Comparison of ENCODE assay signal across 8 mouse cellular contexts in the genomic region with DNA sequence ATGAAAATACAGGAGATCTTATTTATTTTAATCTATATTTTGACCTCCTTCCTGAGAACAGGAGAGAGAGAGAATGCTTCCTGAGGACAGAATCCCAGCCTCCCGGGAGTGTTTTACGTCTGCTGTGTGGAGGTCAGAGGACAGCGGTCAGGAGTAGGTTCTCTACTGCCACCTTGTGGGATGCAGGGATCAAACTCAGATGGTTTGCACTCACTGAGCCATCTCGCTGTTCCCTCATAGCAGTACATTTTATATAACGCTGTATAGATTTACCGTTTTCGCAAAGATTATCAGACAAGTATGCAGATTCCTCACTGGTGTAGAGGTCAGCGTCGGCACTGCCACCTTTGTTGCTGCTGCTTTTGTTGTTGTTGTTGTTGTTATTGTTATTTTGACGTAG. TPM values are rescaled to one million over a fixed set of nuclear protein-coding genes. Genes with fewer than 3 reads are reported as not detected.
DNase-seq lines count a peak whose midpoint lies in the region; ATAC-seq lines count a peak whose summit lies in the region.

No protein-coding gene starts in this region.

- ATAC-seq in forebrain, embryonic 16.5 days, result no peak
- ATAC-seq in forebrain, embryonic 13.5 days, result 0 out of 2 replicates have a peak, but pooled peaks have one; percentile 19
- ATAC-seq in lung, embryonic 16.5 days (ENCODE audit: low read depth), result peak; percentile 85

- H3K9me3 ChIP-seq in forebrain, embryonic 10.5 days, result no peaks in the 10 kb centered on the region
- no peaks in the 10 kb centered on the region for H3K9me3 ChIP-seq in forebrain, embryonic 16.5 days (ENCODE audit: control insufficient read depth, low read length)
- H3K9me3 ChIP-seq in forebrain, embryonic 13.5 days (replicated peaks), result no peaks in the 10 kb centered on the region
- no peaks in the 10 kb centered on the region for H3K9me3 ChIP-seq in lung, embryonic 16.5 days (ENCODE audit: control insufficient read depth, low read length)

- WGBS in forebrain, embryonic 10.5 days, result 58% methylated on average over 10 of the region's 10 CpGs
- 58% methylated on average over 10 of the region's 10 CpGs for WGBS in forebrain, embryonic 16.5 days
- WGBS in forebrain, embryonic 13.5 days, result 59% methylated on average over 10 of the region's 10 CpGs
- WGBS in lung, embryonic 16.5 days, result 49% methylated on average over 10 of the region's 10 CpGs

- H3K36me3 ChIP-seq in forebrain, embryonic 10.5 days (replicated peaks), result peaks cover 46% of the 10 kb centered on the region
- H3K36me3 ChIP-seq in forebrain, embryonic 16.5 days (ENCODE audit: control insufficient read depth, insufficient read depth), result no peaks in the 10 kb centered on the region
- peaks cover 20% of the 10 kb centered on the region for H3K36me3 ChIP-seq in forebrain, embryonic 13.5 days (ENCODE audit: poor library complexity, severe bottlenecking)
- peaks cover 5% of the 10 kb centered on the region for H3K36me3 ChIP-seq in lung, embryonic 16.5 days (ENCODE audit: control insufficient read depth, insufficient read depth, low read length)

- H3K4me1 ChIP-seq in forebrain, embryonic 10.5 days, result no peaks in the 10 kb centered on the region; the same call in 1 of the 2 replicates
- 0 out of 2 replicates have a peak, but pooled peaks cover 4% of the 10 kb centered on the region for H3K4me1 ChIP-seq in forebrain, embryonic 16.5 days (replicated peaks; ENCODE audit: control insufficient read depth, insufficient read depth, low read length)
- H3K4me1 ChIP-seq in forebrain, embryonic 13.5 days, result peaks cover 8% of the 10 kb centered on the region; the same call in 1 of the 2 replicates
- H3K4me1 ChIP-seq in lung, embryonic 16.5 days (replicated peaks; ENCODE audit: control insufficient read depth, insufficient read depth, low read length), result peaks cover 4% of the 10 kb centered on the region; the same call in 1 of the 2 replicates

- no peak overlapping the region for H3K4me3 ChIP-seq in forebrain, embryonic 10.5 days
- H3K4me3 ChIP-seq in forebrain, embryonic 16.5 days (replicated peaks; ENCODE audit: low read length), result no peak overlapping the region
- H3K4me3 ChIP-seq in forebrain, embryonic 13.5 days, result no peak overlapping the region
- no peak overlapping the region for H3K4me3 ChIP-seq in lung, embryonic 16.5 days (ENCODE audit: low read length)

- no peaks in the 10 kb centered on the region for H3K27me3 ChIP-seq in forebrain, embryonic 10.5 days (ENCODE audit: poor library complexity, severe bottlenecking)
- H3K27me3 ChIP-seq in forebrain, embryonic 16.5 days (replicated peaks; ENCODE audit: control insufficient read depth, insufficient read depth, low read length), result no peaks in the 10 kb centered on the region
- H3K27me3 ChIP-seq in forebrain, embryonic 13.5 days, result no peaks in the 10 kb centered on the region
- H3K27me3 ChIP-seq in lung, embryonic 16.5 days (ENCODE audit: control insufficient read depth, insufficient read depth, low read depth, low read length), result no peaks in the 10 kb centered on the region

- no peak overlapping the region for H3K27ac ChIP-seq in forebrain, embryonic 10.5 days
- H3K27ac ChIP-seq in forebrain, embryonic 16.5 days (ENCODE audit: low read length), result no peak overlapping the region
- no peak overlapping the region for H3K27ac ChIP-seq in forebrain, embryonic 13.5 days
- H3K27ac ChIP-seq in lung, embryonic 16.5 days (ENCODE audit: low read length), result no peak overlapping the region

- no peak overlapping the region for H3K4me2 ChIP-seq in forebrain, embryonic 16.5 days (ENCODE audit: low read length)
- H3K4me2 ChIP-seq in forebrain, embryonic 13.5 days, result no peak overlapping the region
- no peak overlapping the region for H3K4me2 ChIP-seq in lung, embryonic 16.5 days (ENCODE audit: low read depth, low read length)

- intact Hi-C loops in heart, postnatal 14 days (cut with DNase I), result loop anchor here (2.0 to 5.0 kb wide), 3 partner anchors 48 to 156 kb away; a partner anchor contains a TSS

- DNase-seq in forebrain, embryonic 10.5 days (ENCODE audit: extremely low spot score, low spot score), result peak; percentile 38
- peak; percentile 91 for DNase-seq in brain, adult 2 months (ENCODE audit: low read depth, low spot score)
- DNase-seq in heart, postnatal 14 days, result peak; percentile 70 to 81
- DNase-seq in kidney, postnatal 25 days, result peak; percentile 81 to 84
- peak; percentile 50 for DNase-seq in retina, adult 2 months (ENCODE audit: low read depth, low spot score)

- H3K9ac ChIP-seq in forebrain, embryonic 16.5 days (replicated peaks; ENCODE audit: low read depth, low read length), result no peak overlapping the region
- no peak overlapping the region for H3K9ac ChIP-seq in forebrain, embryonic 13.5 days
- H3K9ac ChIP-seq in lung, embryonic 16.5 days (ENCODE audit: low read length), result no peak overlapping the region

RNA-seq across cellular contexts. Expression of a gene that starts 48.7 kb away (rescaled TPM):
- 9.1 TPM in 2 replicates for polyA plus RNA-seq in forebrain, embryonic 10.5 days (2016; fragmentation: Nextera tagmentation; extraction: Ambion mirVana)
- polyA plus RNA-seq in forebrain, embryonic 16.5 days (2015; fragmentation: Nextera tagmentation; extraction: Ambion mirVana), result 12.8 TPM in 2 replicates
- 12.7 and 14.5 TPM in 2 replicates for polyA plus RNA-seq in forebrain, embryonic 13.5 days (2015; fragmentation: Nextera tagmentation; extraction: Ambion mirVana)
- 10 to 100 TPM; 68.6 to 69.6 TPM for total RNA-seq in heart, postnatal 14 days (2021)
- 8.0 and 9.0 TPM in 2 replicates for polyA plus RNA-seq in lung, embryonic 16.5 days (2015; fragmentation: Nextera tagmentation; extraction: Ambion mirVana)

Comparison
In these comparisons a context has a peak if more than half of its experiments do, and no peak if none do; other contexts are left out.
1. DNase-seq: peak in every context shown above with its lines; median percentile 91 in brain, adult 2 months; 82 in kidney, postnatal 25 days; 76 in heart, postnatal 14 days; 50 in retina, adult 2 months; 38 in forebrain, embryonic 10.5 days.